Mouse (Mus musculus) forebrain, embryonic 11.5 days (tissue): ENCODE measurements around the gene Cemip. TPM values are rescaled to one million over a fixed set of nuclear protein-coding genes. Genes with fewer than 3 reads are reported as not detected.

Experiments
- ATAC-seq: fragments of 200-750 bp; cut with Nextera tagmentation; replicated peaks from 2 replicates; pipeline ENCODE4 v1.8.0; 2017; ENCODE audit warnings: moderate TSS enrichment; ENCODE audit not compliant: low FRiP score
- DNase-seq: peaks from one replicate; pipeline ENCODE4 v3.0.0-alpha.2; 2017; ENCODE audit warnings: low spot score
- H3K27ac ChIP-seq: fragments of 300-500 bp; sonication (generic); 2 replicates; pipeline ENCODE4 v1.5.1; 2014; ENCODE audit warnings: low read depth, low read length
- H3K27me3 ChIP-seq: fragments of 300-500 bp; sonication (generic); 2 replicates; pipeline ENCODE4 v1.6.1; 2014; ENCODE audit warnings: mild to moderate bottlenecking, low read length, mixed read lengths; ENCODE audit not compliant: control insufficient read depth, insufficient read depth
- H3K36me3 ChIP-seq: fragments of 300-500 bp; sonication (generic); 2 replicates; pipeline ENCODE4 v1.6.1; 2014; ENCODE audit warnings: mild to moderate bottlenecking, low read length, moderate library complexity, mixed read lengths; ENCODE audit not compliant: control insufficient read depth, insufficient read depth
- H3K4me1 ChIP-seq: fragments of 300-500 bp; sonication (generic); replicated peaks from 2 replicates; pipeline ENCODE4 v1.6.1; 2014; ENCODE audit warnings: low read length, mixed read lengths; ENCODE audit not compliant: control insufficient read depth, insufficient read depth
- H3K4me2 ChIP-seq: fragments of 300-500 bp; sonication (generic); 2 replicates; pipeline ENCODE4 v1.6.1; 2014; ENCODE audit warnings: low read depth, mild to moderate bottlenecking, low read length, moderate library complexity, mixed read lengths; ENCODE audit not compliant: severe bottlenecking
- H3K4me3 ChIP-seq: fragments of 300-500 bp; sonication (generic); 2 replicates; pipeline ENCODE4 v1.5.1; 2014; ENCODE audit warnings: low read depth, low read length
- H3K9ac ChIP-seq: fragments of 300-500 bp; sonication (generic); 2 replicates; pipeline ENCODE4 v1.6.1; 2014; ENCODE audit warnings: low read length
- H3K9me3 ChIP-seq: fragments of 300-500 bp; sonication (generic); 2 replicates; pipeline ENCODE4 v1.6.1; 2016; ENCODE audit warnings: low read length, mixed read lengths; ENCODE audit not compliant: control insufficient read depth
- WGBS: fragments of 180-500 bp; shearing (Covaris S2); extraction: QIAGEN DNeasy Blood & Tissue Kit; methylation state at CpG from one replicate; pipeline ENCODE4 v1.1.7; 2014; 5-methylcytosine and 5-hydroxymethylcytosine counted together
- polyA plus RNA-seq: library from polyadenylated mRNA; unstranded; fragments of >200 nt; fragmentation: Nextera tagmentation; extraction: Ambion mirVana; gene quantifications from 2 replicates; pipeline ENCODE4 v1.2.1, GENCODE M21; 2014

Gene Cemip
- polyA plus RNA-seq, 1 experiment from 2014 or later: 0.94 TPM

- no peak for DNase-seq
- Histone ChIP-seq H3K4me2 (no peak overlapping the region), H3K27me3 (no peaks in the 10 kb centered on the region), H3K36me3 (no peaks in the 10 kb centered on the region), H3K27ac (no peak overlapping the region), H3K4me3 (no peak overlapping the region), H3K9me3 (no peaks in the 10 kb centered on the region), H3K4me1 (no peaks in the 10 kb centered on the region), H3K9ac (no peak overlapping the region)
- WGBS: 81% methylated on average over 1 of the region's 1 CpGs
- no peak for ATAC-seq
Measured at GRCm38 (mm10) chr7:84015050-84015449, 71.3 kb downstream of the Cemip start.

- H3K9me3 ChIP-seq: no peaks in the 10 kb centered on the region
- DNase-seq: no peak
- H3K36me3 ChIP-seq: no peaks in the 10 kb centered on the region
- H3K27me3 ChIP-seq: no peaks in the 10 kb centered on the region
- H3K4me3 ChIP-seq: no peak overlapping the region
- H3K27ac ChIP-seq: no peak overlapping the region
- H3K4me2 ChIP-seq: no peak overlapping the region
- no peak overlapping the region for H3K9ac ChIP-seq
- H3K4me1 ChIP-seq: no peaks in the 10 kb centered on the region
- no peak for ATAC-seq
- 84% methylated on average over 4 of the region's 4 CpGs for WGBS
Measured at GRCm38 (mm10) chr7:84013656-84014055, 72.6 kb downstream of the Cemip start.

GRCm38 (mm10) chr7:84004357-84004756 lies 81.9 kb downstream of the Cemip start:
- ATAC-seq (no peak), DNase-seq (no peak)
- H3K4me3 ChIP-seq: no peak overlapping the region
- no peak overlapping the region for H3K9ac ChIP-seq
- WGBS: 63% methylated on average over 6 of the region's 6 CpGs
- H3K27me3 ChIP-seq: no peaks in the 10 kb centered on the region
- no peak overlapping the region for H3K4me2 ChIP-seq
- no peaks in the 10 kb centered on the region for H3K4me1 ChIP-seq
- no peaks in the 10 kb centered on the region for H3K9me3 ChIP-seq
- H3K27ac ChIP-seq: no peak overlapping the region
- no peaks in the 10 kb centered on the region for H3K36me3 ChIP-seq

GRCm38 (mm10) chr7:84001516-84001915 lies 84.8 kb downstream of the Cemip start:
- ATAC-seq: no peak
- WGBS: 82% methylated on average over 3 of the region's 3 CpGs

GRCm38 (mm10) chr7:84000671-84001070 lies 85.6 kb downstream of the Cemip start:
- Histone ChIP-seq H3K27ac (no peak overlapping the region), H3K4me1 (no peaks in the 10 kb centered on the region), H3K27me3 (no peaks in the 10 kb centered on the region), H3K9me3 (no peaks in the 10 kb centered on the region), H3K4me2 (no peak overlapping the region), H3K9ac (no peak overlapping the region), H3K36me3 (no peaks in the 10 kb centered on the region), H3K4me3 (no peak overlapping the region)
- 92% methylated on average over 2 of the region's 2 CpGs for WGBS
- ATAC-seq (no peak), DNase-seq (no peak)

More at GRCm38 (mm10) chr7:84001516-84001915, 84.8 kb downstream of the Cemip start:
- Histone ChIP-seq H3K27ac (no peak overlapping the region), H3K4me1 (no peaks in the 10 kb centered on the region), H3K4me3 (no peak overlapping the region), H3K4me2 (no peak overlapping the region), H3K9me3 (no peaks in the 10 kb centered on the region), H3K9ac (no peak overlapping the region), H3K27me3 (no peaks in the 10 kb centered on the region), H3K36me3 (no peaks in the 10 kb centered on the region)
- no peak for DNase-seq

- no peaks in the 10 kb centered on the region for H3K36me3 ChIP-seq
- no peak overlapping the region for H3K9ac ChIP-seq
- H3K4me1 ChIP-seq: no peaks in the 10 kb centered on the region
- no peaks in the 10 kb centered on the region for H3K27me3 ChIP-seq
- no peaks in the 10 kb centered on the region for H3K9me3 ChIP-seq
- ATAC-seq: no peak
- H3K4me3 ChIP-seq: no peak overlapping the region
- WGBS: 92% methylated on average over 1 of the region's 1 CpGs
- no peak overlapping the region for H3K4me2 ChIP-seq
- H3K27ac ChIP-seq: no peak overlapping the region
- no peak for DNase-seq
Measured at GRCm38 (mm10) chr7:83999647-84000046, 86.7 kb downstream of the Cemip start.

- no peaks in the 10 kb centered on the region for H3K9me3 ChIP-seq
- H3K36me3 ChIP-seq: no peaks in the 10 kb centered on the region
- DNase-seq: no peak
- no peaks in the 10 kb centered on the region for H3K4me1 ChIP-seq
- no peak overlapping the region for H3K4me2 ChIP-seq
- H3K9ac ChIP-seq: no peak overlapping the region
- no peak for ATAC-seq
- H3K27me3 ChIP-seq: no peaks in the 10 kb centered on the region
- H3K27ac ChIP-seq: no peak overlapping the region
- 93% methylated on average over 1 of the region's 1 CpGs for WGBS
- H3K4me3 ChIP-seq: no peak overlapping the region
Measured at GRCm38 (mm10) chr7:83994348-83994747, 92.0 kb downstream of the Cemip start.

GRCm38 (mm10) chr7:83989294-83989693 lies 97.0 kb downstream of the Cemip start:
- no peaks in the 10 kb centered on the region for H3K9me3 ChIP-seq
- no peak overlapping the region for H3K9ac ChIP-seq
- peak; percentile 26 for DNase-seq
- no peaks in the 10 kb centered on the region for H3K27me3 ChIP-seq
- no peaks in the 10 kb centered on the region for H3K4me1 ChIP-seq
- no peak overlapping the region for H3K4me3 ChIP-seq
- no peak for ATAC-seq
- no peak overlapping the region for H3K4me2 ChIP-seq
- no peaks in the 10 kb centered on the region for H3K36me3 ChIP-seq
- 93% methylated on average over 4 of the region's 4 CpGs for WGBS
- H3K27ac ChIP-seq: no peak overlapping the region

- Histone ChIP-seq H3K27me3 (no peaks in the 10 kb centered on the region), H3K36me3 (no peaks in the 10 kb centered on the region), H3K27ac (no peak overlapping the region), H3K9me3 (no peaks in the 10 kb centered on the region), H3K4me1 (no peaks in the 10 kb centered on the region), H3K9ac (no peak overlapping the region), H3K4me2 (no peak overlapping the region), H3K4me3 (no peak overlapping the region)
- 84% methylated on average over 2 of the region's 2 CpGs for WGBS
- ATAC-seq (no peak), DNase-seq (peak; percentile 28)
Measured at GRCm38 (mm10) chr7:83985751-83986150, 100.6 kb downstream of the Cemip start.
